Mouse (Mus musculus) brain, embryonic 14.5 days (tissue): Measurements from ENCODE around the gene Naa60.

Experiments used
- CTCF ChIP-seq: fragments of 200-500 bp; IDR thresholded peaks from 2 replicates; pipeline ENCODE4 v1.5.1; 2012; ENCODE audit warnings: inconsistent platforms, mild to moderate bottlenecking, moderate library complexity, borderline replicate concordance; ENCODE audit not compliant: insufficient read depth, insufficient read length; ENCODE audit errors: extremely low read depth
- POLR2A ChIP-seq: fragments of 200-500 bp; IDR thresholded peaks from 2 replicates; pipeline ENCODE4 v1.6.1; 2012; ENCODE audit warnings: mild to moderate bottlenecking, inconsistent platforms, borderline replicate concordance; ENCODE audit not compliant: poor library complexity, insufficient read depth, insufficient read length, severe bottlenecking; ENCODE audit errors: extremely low read depth

- TF ChIP-seq CTCF (no peak), POLR2A (no peak)
These were observed 42.4 kb upstream of the Naa60 start for GRCm38 (mm10) chr16:3829727-3830126.
